Mouse (Mus musculus) liver, postnatal 0 days (tissue): ENCODE measurements at regions not wholly inside any gene's neighbourhood (a gene's known extent, or its start where the extent isn't known, plus 50 kb on each side); places are given as distances from the start of the nearest gene placed in this dataset.

ENCODE experiments used
- CTCF ChIP-seq: sonication (generic); IDR thresholded peaks from 2 replicates; pipeline ENCODE4 v1.5.1; 2016; ENCODE audit warnings: antibody characterized with exemption, low read depth
- EP300 ChIP-seq: IDR thresholded peaks from 2 replicates; pipeline ENCODE4 v1.6.1; 2016; ENCODE audit warnings: antibody characterized with exemption, low read depth, mild to moderate bottlenecking

DNA sequence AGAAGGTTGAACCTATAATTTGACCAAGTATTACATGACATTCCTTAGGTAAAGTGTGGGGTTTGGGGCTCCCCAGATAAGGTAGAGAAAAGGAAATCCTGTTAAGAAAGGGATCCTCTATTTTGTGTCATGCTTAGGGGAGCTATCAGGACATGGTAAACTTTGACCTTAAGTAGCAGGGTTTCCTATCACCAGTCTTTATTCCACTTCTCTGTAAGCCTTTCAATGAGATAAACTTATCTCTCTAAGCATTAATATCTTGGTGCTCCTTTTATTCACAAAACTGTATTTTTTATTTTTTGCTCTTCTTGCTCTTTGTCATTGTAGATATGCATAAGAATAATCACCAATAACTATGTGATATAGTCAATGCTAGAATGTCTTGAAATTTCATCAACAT is 194.4 kb upstream of the Rasa1 start:
- TF ChIP-seq CTCF (no peak), EP300 (no peak)
